Mouse (Mus musculus): ENCODE measurements around the gene Ang2.

The Ang2 gene

GRCm38 (mm10) chr14:51152249-51152870 is 46.6 kb downstream of the Ang2 start:
- no peak for DNase-seq (ENCODE audit: low spot score in 2 of 2)

GRCm38 (mm10) chr14:51150206-51150831 is 48.6 kb downstream of the Ang2 start:
- no peak for DNase-seq (ENCODE audit: low spot score in 2 of 2)

GRCm38 (mm10) chr14:51149164-51149563 is 49.8 kb downstream of the Ang2 start:
- DNase-seq (ENCODE audit: low spot score in 2 of 2): no peak

- no peak for DNase-seq (ENCODE audit: low spot score in 2 of 2)
Measured at GRCm38 (mm10) chr14:51148006-51148405, 50.9 kb downstream of the Ang2 start.

GRCm38 (mm10) chr14:51146685-51147084 is 52.3 kb downstream of the Ang2 start, which contains the start of gene Rnase1:
Gene Rnase1, minus strand, starts transcription at chr14:51146785.
- no peak for DNase-seq (ENCODE audit: low spot score in 2 of 2)

GRCm38 (mm10) chr14:51145521-51145920 is 53.4 kb downstream of the Ang2 start:
- DNase-seq (ENCODE audit: low spot score in 2 of 2): no peak
